Mouse (Mus musculus) thymus, postnatal 25 days (tissue): Measurements from ENCODE around the gene Tesmin.

ENCODE experiments used
- DNase-seq: peaks from one replicate; pipeline ENCODE4 v3.0.0; 2022

Tesmin gene

GRCm38 (mm10) chr19:3394216-3394615 lies 5.6 kb downstream of the Tesmin start:
- DNase-seq: no peak

GRCm38 (mm10) chr19:3400057-3400456 lies 11.4 kb downstream of the Tesmin start:
- no peak for DNase-seq

GRCm38 (mm10) chr19:3401504-3401903 lies 12.8 kb downstream of the Tesmin start:
- no peak for DNase-seq

- no peak for DNase-seq
Observed at GRCm38 (mm10) chr19:3401943-3402342, 13.3 kb downstream of the Tesmin start.

DNA sequence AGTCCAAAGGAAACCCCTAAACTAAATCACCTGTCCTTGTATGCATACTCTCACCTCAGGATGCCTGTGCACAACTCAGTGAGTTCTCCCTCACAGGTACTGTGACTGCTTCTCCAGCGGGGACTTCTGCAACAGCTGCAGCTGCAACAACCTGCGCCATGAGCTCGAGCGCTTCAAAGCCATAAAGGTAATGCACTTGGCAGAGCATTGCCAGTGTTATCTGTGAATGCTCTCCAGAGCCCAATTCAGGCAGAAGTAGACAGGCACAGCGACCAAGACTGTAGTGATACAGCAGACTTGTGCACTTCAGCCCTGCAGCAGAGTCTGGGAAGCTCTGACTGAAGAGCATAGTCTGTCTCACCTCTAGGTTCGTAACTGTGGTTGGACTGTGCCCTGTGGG lies 13.7 kb downstream of the Tesmin start:
- DNase-seq: no peak

DNA sequence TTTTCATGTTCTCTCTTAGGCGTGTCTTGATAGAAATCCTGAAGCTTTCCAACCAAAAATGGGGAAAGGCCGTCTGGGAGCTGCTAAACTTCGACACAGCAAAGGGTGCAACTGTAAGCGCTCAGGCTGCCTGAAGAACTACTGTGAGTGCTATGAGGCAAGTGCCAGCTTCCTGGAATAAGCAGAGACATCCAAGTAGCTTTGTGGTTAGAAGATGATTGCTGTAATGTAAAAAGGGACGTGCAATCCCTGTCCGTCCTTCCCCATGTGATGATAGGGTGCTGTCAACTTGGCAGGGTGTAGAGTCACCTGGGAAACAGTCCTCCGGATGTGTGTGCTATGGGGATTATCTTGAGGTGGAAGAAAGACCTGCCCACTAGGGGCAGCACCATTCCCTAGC lies 15.4 kb downstream of the Tesmin start:
- DNase-seq: no peak

DNA sequence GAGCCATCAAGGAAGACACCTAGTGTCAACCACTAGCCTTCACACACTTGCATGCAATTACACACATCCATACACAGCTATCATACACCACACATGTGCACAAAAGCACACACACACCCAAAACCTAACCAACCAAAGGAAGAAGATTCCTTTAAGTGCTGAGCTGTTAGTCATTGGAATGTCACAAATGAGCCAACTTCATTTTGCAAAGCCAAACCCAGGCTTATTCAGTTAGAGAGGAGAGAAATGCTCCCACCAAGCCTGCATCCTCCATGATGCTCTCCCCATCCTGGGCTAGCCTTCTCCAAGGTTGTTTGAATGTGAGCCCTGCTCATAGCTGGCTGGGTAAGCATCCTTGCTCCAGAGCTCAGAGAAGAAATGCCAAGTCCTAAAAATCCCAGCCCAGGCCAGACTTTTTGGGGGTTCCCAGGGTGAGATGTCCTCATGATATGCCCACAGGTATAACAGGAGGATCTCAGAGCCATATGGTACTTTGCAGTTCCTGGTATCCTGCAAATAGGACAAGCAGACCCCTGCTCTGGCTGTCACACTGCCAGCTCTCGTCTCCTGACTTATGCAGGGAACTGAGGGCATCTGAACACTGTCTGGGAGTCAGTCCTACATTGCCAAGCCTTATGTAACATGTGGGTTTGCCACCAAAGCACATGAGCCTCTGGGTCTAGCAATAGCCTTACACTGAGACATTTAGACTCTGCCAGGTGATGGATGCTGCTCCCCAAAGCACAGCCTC lies 17.0 kb downstream of the Tesmin start:
- no peak for DNase-seq

GRCm38 (mm10) chr19:3414268-3414733 lies 25.6 kb downstream of the Tesmin start, which contains the start of gene Gal:
Gene Gal (minus strand): TSS chr19:3414544.
- no peak for DNase-seq

DNA sequence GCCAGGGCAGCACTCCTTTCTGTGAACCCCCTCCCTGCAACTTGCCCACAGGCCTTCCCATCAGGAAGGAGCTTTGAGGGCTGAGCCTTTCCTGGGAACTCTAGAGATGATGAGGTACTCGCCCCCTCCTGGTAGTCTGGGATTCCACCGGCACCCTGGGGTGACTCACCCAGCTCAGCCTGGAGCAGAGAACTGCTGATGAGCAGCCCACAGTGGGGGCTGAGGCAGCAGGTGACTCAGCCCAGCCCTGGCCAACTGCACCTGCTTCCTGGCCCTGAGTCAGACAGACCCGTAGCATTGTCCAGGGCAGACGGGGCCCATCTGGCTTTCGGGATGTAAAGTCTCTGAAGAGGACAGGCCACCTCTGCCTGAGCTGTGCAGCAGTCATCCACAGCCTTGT lies 30.6 kb downstream of the Tesmin start:
- DNase-seq: no peak

DNA sequence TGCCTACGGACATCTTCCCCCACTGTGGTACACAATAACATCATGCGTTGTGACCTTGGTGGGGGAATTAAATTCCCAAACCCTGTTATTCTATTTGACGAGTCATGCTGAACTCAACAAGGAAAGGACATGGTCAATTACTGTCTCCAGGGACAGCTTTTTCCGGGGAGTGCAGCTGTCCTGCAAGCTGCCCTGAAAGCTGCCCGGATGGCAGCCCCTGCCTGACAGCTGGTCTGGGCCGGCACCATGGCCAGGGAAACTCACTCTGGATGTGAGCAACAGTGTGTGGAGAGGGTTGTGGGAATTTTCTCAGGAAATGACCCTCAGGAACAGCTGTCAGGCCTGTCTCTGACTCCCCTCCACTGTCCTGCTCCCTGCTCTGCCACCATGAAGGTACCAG lies 33.8 kb downstream of the Tesmin start:
- no peak for DNase-seq

GRCm38 (mm10) chr19:3422981-3423380 lies 34.3 kb downstream of the Tesmin start:
- no peak for DNase-seq

GRCm38 (mm10) chr19:3424214-3424613 lies 35.6 kb downstream of the Tesmin start:
- no peak for DNase-seq

DNA sequence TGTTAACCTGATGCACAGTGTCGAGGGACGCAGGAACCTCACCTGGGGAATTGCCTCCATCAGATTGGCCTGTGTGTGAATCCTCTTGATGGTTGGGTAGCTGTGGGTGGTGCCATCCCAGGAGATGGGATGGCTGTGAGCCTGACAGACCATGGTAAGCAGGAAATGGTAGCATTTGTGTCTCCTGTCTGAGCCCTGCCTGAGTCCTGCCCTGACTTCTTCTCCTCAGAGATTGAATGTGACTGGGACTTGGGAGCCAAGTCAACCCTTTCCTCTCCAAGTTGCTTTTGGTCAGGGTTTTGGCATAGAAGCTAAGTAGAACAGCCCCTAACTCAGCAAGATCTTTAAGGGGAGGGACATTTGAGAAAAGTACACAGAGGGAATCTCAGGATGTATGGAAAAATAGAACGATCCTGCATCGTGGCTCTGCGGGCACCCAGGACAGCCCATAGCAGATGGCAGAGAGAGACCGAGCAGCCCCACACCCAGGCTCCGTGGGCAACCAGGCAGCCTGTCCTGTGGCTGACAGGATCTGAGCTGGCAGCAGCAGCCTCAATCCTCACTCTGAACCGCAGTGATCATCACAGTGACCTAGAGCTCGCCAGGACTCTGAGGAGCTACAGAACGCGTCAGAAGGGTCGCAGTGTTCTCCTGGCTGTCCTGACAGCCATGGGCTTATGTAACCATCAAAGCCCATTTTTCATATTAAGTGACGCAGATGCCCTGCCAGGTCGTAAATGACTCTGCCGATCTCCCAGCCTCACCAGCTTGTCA lies 39.6 kb downstream of the Tesmin start:
- DNase-seq: no peak

DNA sequence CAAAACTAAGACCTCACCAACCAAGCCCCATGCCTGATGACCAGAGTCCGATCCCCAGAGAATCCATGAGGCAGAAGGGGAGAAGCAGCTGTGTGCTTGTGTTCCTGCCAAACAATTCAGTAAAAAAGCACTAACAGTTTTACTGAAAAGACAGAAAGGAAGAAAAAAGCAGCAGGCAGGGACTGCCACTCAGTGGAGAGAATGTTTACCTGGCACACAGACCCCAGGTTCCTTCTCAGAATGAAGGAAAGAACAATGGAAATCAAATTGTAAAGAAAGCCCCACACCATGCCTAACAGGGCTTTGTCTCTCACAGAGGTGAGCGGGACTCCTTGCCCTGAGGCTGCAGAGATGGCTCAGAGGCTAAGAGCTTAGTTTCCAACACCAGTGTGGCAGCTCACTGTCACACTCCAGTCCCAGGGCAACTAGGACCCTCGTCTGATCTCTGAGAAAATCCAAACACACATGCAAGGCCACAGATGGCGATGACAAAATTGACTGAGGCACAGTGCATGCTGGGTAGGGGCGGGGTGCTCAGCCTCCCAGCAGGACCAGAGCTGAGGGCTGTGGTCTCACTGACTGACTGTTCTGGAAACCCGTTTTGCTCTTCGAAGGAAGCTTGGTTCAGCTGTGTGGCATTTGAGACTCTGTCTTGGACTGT lies 40.6 kb downstream of the Tesmin start:
- no peak for DNase-seq

GRCm38 (mm10) chr19:3431066-3431465 lies 42.4 kb downstream of the Tesmin start:
- peak; percentile 41 for DNase-seq

- DNase-seq: no peak
Observed at GRCm38 (mm10) chr19:3431969-3432368, 43.3 kb downstream of the Tesmin start.

GRCm38 (mm10) chr19:3434124-3434523 lies 45.5 kb downstream of the Tesmin start:
- DNase-seq: no peak

- no peak for DNase-seq
Observed at GRCm38 (mm10) chr19:3434641-3435040, 46.0 kb downstream of the Tesmin start.

DNA sequence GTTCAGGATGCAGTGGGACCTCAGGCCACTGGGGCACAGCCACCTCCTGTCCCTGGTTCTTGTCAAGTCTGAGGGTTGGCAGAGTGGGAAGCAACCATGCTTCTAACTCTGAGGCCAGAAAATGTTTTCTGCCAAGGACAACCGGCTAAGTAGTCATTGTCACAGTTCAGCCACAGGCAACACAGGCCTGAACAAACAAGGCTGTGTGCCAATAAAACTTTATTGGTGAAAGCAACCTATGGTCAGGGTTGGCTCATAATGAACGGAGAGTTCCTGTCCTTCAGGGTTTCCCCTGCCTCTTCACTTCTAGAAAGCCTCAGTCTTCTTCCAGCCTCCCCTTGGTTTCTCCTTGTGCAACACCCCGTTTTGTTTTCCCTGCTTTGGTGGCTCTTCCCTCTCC lies 47.2 kb downstream of the Tesmin start:
- DNase-seq: no peak

DNA sequence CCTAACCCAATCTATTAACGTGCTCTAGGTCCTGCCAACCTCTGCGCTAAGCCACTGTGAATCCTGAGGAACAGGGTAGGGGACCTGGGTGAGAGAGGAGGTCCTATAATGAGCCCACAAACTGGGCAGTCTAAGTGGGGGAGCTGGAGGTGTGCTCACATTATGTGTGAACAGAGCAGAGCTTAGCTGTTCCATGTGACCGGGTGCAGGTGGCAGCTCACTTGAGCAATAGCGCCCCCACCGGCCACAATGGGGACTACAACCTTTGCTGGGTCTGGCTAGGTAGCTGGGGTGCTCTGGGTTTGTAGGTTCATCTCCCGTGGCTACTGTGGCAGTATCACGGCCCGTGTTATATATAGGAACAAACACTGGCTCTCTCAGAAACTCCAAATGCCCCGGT lies 48.2 kb downstream of the Tesmin start:
- peak; percentile 63 for DNase-seq

- DNase-seq: peak; percentile 22
Observed at GRCm38 (mm10) chr19:3437980-3438379, 49.3 kb downstream of the Tesmin start.

DNA sequence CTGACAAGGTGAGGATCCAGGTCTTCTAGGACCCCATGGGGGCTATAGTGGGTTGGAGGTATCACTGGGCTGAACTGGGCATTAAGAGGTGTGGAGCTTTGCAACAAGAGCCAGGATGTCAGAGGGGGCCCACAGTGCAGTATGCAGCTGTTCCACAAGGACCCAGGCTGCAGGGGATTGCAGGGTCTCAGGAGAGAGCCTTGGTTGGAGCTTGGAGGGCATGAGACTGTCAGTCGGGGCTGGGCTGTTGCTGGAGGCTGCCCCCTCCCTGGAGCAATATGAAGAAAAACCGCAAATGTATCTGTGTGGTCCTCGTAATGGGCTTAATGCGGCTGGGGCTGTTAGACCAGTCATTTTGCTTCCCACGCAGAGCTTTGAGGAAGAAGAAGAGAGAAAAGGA lies 52.0 kb downstream of the Tesmin start:
- DNase-seq: peak; percentile 26

- DNase-seq: peak; percentile 20
Observed at GRCm38 (mm10) chr19:3441092-3441491, 52.4 kb downstream of the Tesmin start.

GRCm38 (mm10) chr19:3447348-3447747 lies 58.7 kb downstream of the Tesmin start:
- no peak for DNase-seq
